Mouse (Mus musculus): ENCODE measurements around the gene 0610030E20Rik. TPM values are rescaled to one million over a fixed set of nuclear protein-coding genes. Genes with fewer than 3 reads are reported as not detected.
A peak's percentile ranks its signal among the peaks of the same experiment; 100 is the strongest.

0610030E20Rik gene
- total RNA-seq, 1 experiment from 2014 or later = 38.8 TPM

DNA sequence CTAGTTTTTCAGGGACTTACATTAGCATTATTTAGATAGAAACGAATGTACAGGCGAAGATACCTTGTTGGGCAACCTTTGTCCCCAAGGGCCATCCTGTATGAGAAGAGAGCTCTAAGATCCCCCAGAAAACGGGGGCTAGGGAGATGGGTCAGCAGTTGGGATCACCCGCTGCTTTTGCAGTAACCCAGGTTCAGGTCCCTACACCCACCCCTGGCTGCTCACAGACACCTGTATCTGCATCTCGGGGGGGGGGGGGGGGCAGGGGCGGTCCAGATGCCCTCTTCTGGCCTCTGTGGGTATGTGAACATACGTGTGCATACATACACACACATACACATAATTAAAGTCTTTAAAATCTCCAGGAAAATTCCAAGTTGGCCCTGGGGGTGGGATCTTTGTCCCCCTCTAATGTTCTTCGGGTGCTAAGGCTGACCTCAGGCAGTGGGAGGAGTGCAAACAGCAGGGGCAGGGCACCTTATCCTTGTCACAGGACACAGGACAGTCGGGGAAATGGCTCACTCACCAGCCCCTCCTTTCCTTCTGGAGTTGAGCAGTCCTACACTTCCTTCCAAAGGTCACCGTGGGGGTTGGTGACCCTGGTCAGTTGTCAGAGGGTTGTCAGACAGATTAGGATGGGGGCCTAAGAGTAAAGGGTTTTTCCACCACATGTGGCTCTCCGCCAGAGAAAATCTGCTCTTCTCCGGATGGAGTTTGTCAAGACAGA, 43.8 kb downstream of the 0610030E20Rik start:
- peak; percentile 63 for DNase-seq

DNA sequence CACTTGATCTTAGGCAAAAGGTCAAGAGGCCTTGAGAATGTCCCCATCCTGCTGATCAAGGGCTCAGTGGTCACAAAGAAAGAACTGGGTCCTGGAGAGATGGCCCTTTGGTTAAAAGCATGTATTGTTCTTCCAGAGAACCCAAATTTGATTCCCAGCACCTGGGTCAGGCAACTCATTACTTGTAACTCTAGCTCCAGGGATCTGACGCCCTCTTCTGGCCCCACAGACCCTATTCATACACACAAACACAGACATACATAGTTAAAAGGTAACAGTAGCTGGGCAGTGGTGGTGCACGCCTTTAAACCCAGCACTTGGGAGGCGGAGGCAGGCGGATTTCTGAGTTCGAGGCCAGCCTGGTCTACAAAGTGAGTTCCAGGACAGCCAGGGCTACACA, 45.2 kb downstream of the 0610030E20Rik start:
- no peak for DNase-seq

GRCm38 (mm10) chr6:72396837-72397251, 49.7 kb downstream of the 0610030E20Rik start:
- DNase-seq = no peak

DNA sequence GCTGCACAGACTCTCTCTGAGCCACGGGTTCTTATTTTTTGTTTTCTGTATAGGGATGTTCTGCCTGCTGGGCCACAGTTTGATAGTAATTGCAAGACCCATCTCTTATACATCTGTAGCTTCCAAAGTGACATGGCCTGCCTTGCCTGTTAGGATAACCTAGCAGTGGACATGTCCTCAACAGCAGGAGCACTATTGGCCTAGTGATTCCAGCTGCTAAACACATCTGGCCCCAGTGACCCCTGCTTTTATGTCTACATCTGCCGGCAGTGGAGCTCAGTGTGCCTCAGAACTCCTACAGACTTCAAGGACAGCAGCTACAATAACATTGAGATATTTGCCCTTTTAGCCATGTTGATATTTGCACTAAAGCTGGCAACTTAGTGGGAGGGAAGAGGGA, 52.9 kb downstream of the 0610030E20Rik start:
- DNase-seq = no peak

- peak; percentile 67 for DNase-seq
These were observed 54.8 kb downstream of the 0610030E20Rik start for GRCm38 (mm10) chr6:72401875-72402274.

Other genes with a start within 250 kb of the 0610030E20Rik start
- gene St3gal5, start 249.7 kb upstream of the 0610030E20Rik start, total RNA-seq (2021) = 93.4 and 102 TPM in 2 replicates
- 2.2 and 3.3 TPM in 2 replicates for gene Atoh8, start 111.7 kb upstream of the 0610030E20Rik start, total RNA-seq (2021)
- gene Sftpb, start 42.7 kb upstream of the 0610030E20Rik start, total RNA-seq (2021) = not detected in 2 replicates
- 29.2 and 30.1 TPM in 2 replicates for gene Usp39, start 2.1 kb upstream of the 0610030E20Rik start, total RNA-seq (2021)
- 20.7 and 23.2 TPM in 2 replicates for gene Tmem150a, start 8.1 kb downstream of the 0610030E20Rik start, total RNA-seq (2021)
- gene Rnf181, start 19.6 kb downstream of the 0610030E20Rik start, total RNA-seq (2021) = 368 and 473 TPM in 2 replicates
- 35.2 and 51.8 TPM in 2 replicates for gene Vamp5, start 33.2 kb downstream of the 0610030E20Rik start, total RNA-seq (2021)
- gene Vamp8, start 43.4 kb downstream of the 0610030E20Rik start, total RNA-seq (2021) = 117 and 154 TPM in 2 replicates
- 52.5 and 56.9 TPM in 2 replicates for gene Ggcx, start 67.0 kb downstream of the 0610030E20Rik start, total RNA-seq (2021)
- 199 and 214 TPM in 2 replicates for gene Mat2a, start 92.2 kb downstream of the 0610030E20Rik start, total RNA-seq (2021)
- gene Sh2d6, start 174.4 kb downstream of the 0610030E20Rik start, total RNA-seq (2021) = 0.39 TPM in 1 of 2 replicates, not detected in the other
- gene Capg, start 197.1 kb downstream of the 0610030E20Rik start, total RNA-seq (2021) = 30.3 and 48.1 TPM in 2 replicates

All from adrenal gland, postnatal 25 days (tissue).